Mouse (Mus musculus) midbrain, embryonic 16.5 days (tissue): Measurements from ENCODE around the gene 9530068E07Rik. TPM values are rescaled to one million over a fixed set of nuclear protein-coding genes. Genes with fewer than 3 reads are reported as not detected.

ENCODE experiments used
- ATAC-seq: fragments of 200-750 bp; cut with Nextera tagmentation; 2 replicates; pipeline ENCODE4 v1.8.0; 2017; ENCODE audit warnings: moderate TSS enrichment
- H3K27ac ChIP-seq: fragments of 300-500 bp; sonication (generic); 2 replicates; pipeline ENCODE4 v1.5.1; 2014; ENCODE audit warnings: mild to moderate bottlenecking, low read length, mixed read lengths
- H3K27me3 ChIP-seq: fragments of 300-500 bp; sonication (generic); 2 replicates; pipeline ENCODE4 v1.6.1; 2014; ENCODE audit warnings: low read depth, low read length, mixed read lengths; ENCODE audit not compliant: control insufficient read depth, insufficient read depth
- H3K36me3 ChIP-seq: fragments of 300-500 bp; sonication (generic); 2 replicates; pipeline ENCODE4 v1.6.1; 2014; ENCODE audit warnings: mild to moderate bottlenecking, low read length, moderate library complexity, mixed read lengths; ENCODE audit not compliant: control insufficient read depth, insufficient read depth
- H3K4me1 ChIP-seq: fragments of 300-500 bp; sonication (generic); 2 replicates; pipeline ENCODE4 v1.6.1; 2014; ENCODE audit warnings: mild to moderate bottlenecking, low read length, mixed read lengths; ENCODE audit not compliant: control insufficient read depth, insufficient read depth
- H3K4me2 ChIP-seq: fragments of 300-500 bp; sonication (generic); 2 replicates; pipeline ENCODE4 v1.6.1; 2014; ENCODE audit warnings: mild to moderate bottlenecking, low read length, mixed read lengths
- H3K4me3 ChIP-seq: fragments of 300-500 bp; sonication (generic); 2 replicates; pipeline ENCODE4 v1.5.1; 2014; ENCODE audit warnings: low read depth, mild to moderate bottlenecking, low read length, moderate library complexity, mixed read lengths
- H3K9ac ChIP-seq: fragments of 300-500 bp; sonication (generic); 2 replicates; pipeline ENCODE4 v1.6.1; 2014; ENCODE audit warnings: low read depth, low read length, mixed read lengths
- H3K9me3 ChIP-seq: fragments of 300-500 bp; sonication (generic); replicated peaks from 2 replicates; pipeline ENCODE4 v1.6.1; 2014; ENCODE audit warnings: mild to moderate bottlenecking, low read length, mixed read lengths; ENCODE audit not compliant: control insufficient read depth, poor library complexity, severe bottlenecking
- WGBS: fragments of 180-500 bp; shearing (Covaris S2); extraction: QIAGEN DNeasy Blood & Tissue Kit; methylation state at CpG from one replicate; pipeline ENCODE4 v1.1.7; 2014; 5-methylcytosine and 5-hydroxymethylcytosine counted together
- polyA plus RNA-seq: library from polyadenylated mRNA; unstranded; fragments of >200 nt; fragmentation: Nextera tagmentation; extraction: Ambion mirVana; gene quantifications from 2 replicates; pipeline ENCODE4 v1.2.1, GENCODE M21; 2015

9530068E07Rik gene
- polyA plus RNA-seq, 1 experiment from 2014 or later = 138 TPM

GRCm38 (mm10) chr11:52449004-52449403 is 52.8 kb downstream of the 9530068E07Rik start:
- no peak for ATAC-seq
- Histone ChIP-seq H3K27ac (no peak overlapping the region), H3K4me3 (no peak overlapping the region), H3K4me2 (no peak overlapping the region), H3K36me3 (no peaks in the 10 kb centered on the region), H3K27me3 (no peaks in the 10 kb centered on the region), H3K9me3 (no peaks in the 10 kb centered on the region), H3K4me1 (no peaks in the 10 kb centered on the region), H3K9ac (no peak overlapping the region)
- WGBS = 63% methylated on average over 3 of the region's 3 CpGs

- ATAC-seq = no peak
- Histone ChIP-seq H3K27me3 (no peaks in the 10 kb centered on the region), H3K9ac (no peak overlapping the region), H3K9me3 (no peaks in the 10 kb centered on the region), H3K36me3 (no peaks in the 10 kb centered on the region), H3K4me3 (no peak overlapping the region), H3K4me1 (no peaks in the 10 kb centered on the region), H3K27ac (no peak overlapping the region), H3K4me2 (no peak overlapping the region)
- WGBS = 92% methylated on average over 5 of the region's 5 CpGs
Observed at GRCm38 (mm10) chr11:52458281-52458680, 62.1 kb downstream of the 9530068E07Rik start.

Other genes with a start within 250 kb of the 9530068E07Rik start
- gene Olfr1371, start 182.4 kb upstream of the 9530068E07Rik start, polyA plus RNA-seq = not detected in 2 replicates
- 1,072 and 1,120 TPM in 2 replicates for gene Skp1a, start 164.4 kb upstream of the 9530068E07Rik start, polyA plus RNA-seq
- 2.3 and 3.2 TPM in 2 replicates for gene Tcf7, start 113.4 kb upstream of the 9530068E07Rik start, polyA plus RNA-seq
- gene Vdac1, start 35.6 kb upstream of the 9530068E07Rik start, polyA plus RNA-seq = 362 and 402 TPM in 2 replicates